Mouse (Mus musculus): ENCODE measurements at regions not wholly inside any gene's neighbourhood (a gene's known extent, or its start where the extent isn't known, plus 50 kb on each side); places are given as distances from the start of the nearest gene placed in this dataset.

DNA sequence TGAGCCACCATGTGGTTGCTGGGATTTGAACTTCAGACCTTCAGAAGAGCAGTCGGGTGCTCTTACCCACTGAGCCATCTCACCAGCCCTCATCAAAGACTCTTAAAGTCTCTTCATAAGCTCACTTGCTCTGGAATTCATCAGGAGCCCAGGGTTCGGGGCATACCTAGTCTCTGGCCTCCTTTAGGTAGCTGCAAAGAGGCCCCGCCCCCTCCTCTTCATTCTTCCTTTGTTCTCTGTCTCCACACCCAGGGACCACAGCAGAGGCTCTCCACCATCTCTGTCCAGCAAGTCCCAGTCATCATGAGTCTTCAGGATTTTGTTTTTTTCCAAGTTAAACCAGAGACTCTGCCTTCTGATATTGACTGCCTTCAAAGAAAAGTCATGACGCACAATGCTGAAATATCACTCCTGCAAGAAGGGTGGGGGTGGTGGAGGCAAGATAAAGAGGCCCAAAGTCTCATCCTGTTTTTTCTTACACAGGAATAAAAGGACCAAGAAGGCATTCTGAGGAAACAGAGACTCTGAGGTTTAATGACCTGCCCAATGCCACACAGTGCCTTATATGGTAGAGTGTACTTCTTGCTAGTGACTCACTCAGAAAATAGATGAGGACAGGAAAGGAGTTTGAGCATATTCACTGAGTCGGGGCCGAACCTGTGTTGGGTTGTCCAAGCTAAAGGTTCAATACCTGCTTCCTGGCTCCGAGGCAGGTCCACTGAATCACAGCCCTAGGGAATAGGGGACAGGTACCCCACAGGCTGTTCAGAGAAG lies 211.9 kb downstream of the Xxylt1 start:
- DNase-seq (ENCODE audit: low spot score in 2 of 2): no peak

DNA sequence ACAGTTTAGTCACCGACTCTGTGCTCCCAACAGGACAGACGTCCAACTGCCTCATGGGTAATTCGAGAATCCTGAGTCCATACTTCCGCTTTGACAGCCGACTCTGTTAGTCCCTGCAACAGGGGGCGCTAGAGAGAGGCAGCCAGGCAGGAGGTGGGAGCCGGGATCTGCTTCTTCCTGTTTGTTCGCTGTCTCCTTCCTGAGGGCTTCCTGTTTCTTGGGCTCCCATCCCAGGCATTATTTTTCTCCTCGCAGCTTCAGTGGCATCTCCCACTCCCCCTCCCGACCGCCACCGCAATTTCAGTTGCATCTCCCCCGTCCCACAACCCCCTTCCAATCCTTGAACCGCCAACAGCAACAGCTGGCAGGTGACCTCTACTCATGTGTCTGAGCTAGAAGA lies 211.1 kb downstream of the Xxylt1 start:
- DNase-seq (ENCODE audit: low spot score in 2 of 2): peak in 1 of 2 experiments; percentile 6

GRCm38 (mm10) chr16:30870676-30871075 lies 210.6 kb downstream of the Xxylt1 start:
- DNase-seq (ENCODE audit: low spot score in 2 of 2): no peak

- DNase-seq (ENCODE audit: low spot score in 2 of 2): no peak
Observed at GRCm38 (mm10) chr16:30872147-30872546, 209.1 kb downstream of the Xxylt1 start.

GRCm38 (mm10) chr16:30873493-30874211 lies 207.6 kb downstream of the Xxylt1 start:
- no peak for DNase-seq (ENCODE audit: low spot score in 2 of 2)

- DNase-seq (ENCODE audit: low spot score in 2 of 2): no peak
Observed at GRCm38 (mm10) chr16:30875235-30875829, 205.9 kb downstream of the Xxylt1 start.

DNA sequence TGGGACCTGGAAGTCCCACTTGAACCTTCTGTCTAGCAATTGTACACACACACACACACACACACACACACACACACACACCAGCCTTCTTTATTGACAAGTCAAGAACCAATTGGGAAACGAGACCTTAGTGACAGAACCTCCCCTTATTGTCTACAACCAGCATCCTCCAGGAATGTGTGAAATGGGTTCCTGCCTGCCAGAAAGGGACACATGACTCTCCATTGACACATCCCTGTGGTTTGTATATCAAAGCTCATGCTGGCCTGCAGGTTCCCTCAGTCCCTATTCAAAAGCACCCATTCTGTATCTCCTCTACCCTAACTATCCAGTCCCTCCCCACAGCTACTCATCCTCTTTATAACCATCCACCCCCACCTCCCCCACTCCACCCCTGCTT lies 202.4 kb downstream of the Xxylt1 start:
- no peak for DNase-seq (ENCODE audit: low spot score in 2 of 2)

DNA sequence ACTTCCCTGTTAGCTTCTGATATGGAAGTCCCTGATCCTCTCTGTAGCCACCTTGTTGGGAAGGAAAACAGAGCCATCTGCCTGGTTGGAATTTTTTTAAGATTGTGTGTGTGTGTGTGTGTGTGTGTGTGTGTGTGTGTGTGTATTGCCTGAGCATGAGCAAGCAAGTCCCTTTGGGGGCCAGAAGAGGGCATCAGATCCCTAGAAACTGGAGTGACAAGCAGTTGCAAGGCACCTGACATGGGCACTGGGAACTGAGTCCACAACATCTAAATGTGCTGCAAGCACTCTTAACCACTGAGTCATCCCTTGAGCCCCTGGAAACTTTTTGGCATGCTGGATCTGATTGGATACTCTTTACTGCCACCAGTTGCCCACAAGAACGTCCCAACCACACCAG lies 201.4 kb downstream of the Xxylt1 start:
- DNase-seq (ENCODE audit: low spot score in 2 of 2): no peak

DNA sequence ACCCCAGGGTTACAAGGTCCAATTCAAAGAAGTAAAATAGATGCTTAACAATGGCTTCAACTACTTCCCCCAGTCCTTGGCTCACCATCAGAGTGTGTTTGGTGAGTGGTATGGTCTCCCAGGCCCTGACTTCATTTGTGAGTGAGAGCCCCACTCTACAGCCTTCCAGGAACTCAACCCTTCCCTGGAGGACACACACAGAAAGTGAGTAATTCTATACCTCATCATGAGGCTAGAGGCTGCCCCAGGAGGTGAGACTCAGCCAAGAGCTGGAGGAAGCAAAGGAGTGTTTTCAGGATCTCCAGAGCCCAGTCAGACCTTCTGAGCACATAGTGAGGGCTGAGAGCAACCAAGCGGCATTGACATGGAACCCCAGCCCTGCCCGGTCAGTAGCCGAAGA lies 200.6 kb downstream of the Xxylt1 start:
- DNase-seq (ENCODE audit: low spot score in 2 of 2): no peak

- DNase-seq (ENCODE audit: low spot score in 2 of 2): no peak
Observed at GRCm38 (mm10) chr16:30881186-30881585, 200.0 kb downstream of the Xxylt1 start.

DNA sequence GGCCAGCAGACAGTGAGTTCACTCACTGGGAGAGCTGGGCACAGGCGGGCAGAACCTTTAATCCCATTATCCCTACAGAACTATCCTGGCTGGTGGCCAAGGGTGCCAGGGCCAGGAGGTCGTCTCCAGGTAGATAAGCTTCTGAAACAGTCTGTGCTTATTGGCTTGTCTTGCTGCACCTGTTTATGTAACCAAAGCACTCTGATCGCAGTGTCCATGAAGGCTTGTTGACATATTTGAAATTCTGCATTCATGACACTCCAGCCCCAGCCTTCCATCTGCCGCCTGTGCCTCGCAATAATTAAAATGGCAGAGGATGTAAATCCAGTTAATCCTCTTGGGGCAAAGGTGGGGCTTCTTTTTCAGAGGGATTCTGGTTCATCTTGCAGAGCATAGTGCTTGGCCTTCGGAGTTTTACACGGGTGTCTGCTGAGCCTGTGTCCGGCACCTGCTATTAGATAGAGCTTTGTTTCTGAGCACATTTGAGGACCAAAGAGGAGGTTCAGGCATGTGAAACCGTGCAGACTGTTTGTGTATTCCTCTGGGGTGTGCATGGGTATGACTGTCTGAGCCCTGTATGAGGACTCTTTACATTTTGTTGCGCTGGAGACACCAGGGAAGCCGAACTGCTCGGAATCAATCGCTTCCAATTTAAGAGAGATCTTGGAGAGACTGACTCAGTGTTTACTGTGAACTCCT lies 197.6 kb downstream of the Xxylt1 start:
- DNase-seq (ENCODE audit: low spot score in 2 of 2): no peak

DNA sequence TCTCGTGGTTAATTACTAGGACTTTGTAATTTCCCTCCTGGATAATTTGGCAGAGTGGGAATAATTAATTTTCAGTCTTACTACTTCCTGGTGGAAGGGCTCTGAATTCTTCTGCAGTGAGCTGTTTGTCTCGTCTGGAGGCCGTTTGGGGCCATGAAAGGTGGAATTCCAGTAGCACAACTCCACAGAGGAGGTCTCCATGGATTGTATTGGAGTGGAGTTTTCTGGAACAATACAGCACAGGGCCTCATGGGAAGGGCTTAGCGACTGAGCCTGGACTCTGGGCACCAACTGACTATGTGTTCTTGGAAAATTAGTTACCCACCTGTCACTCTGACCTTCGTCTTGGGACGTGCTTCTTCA lies 197.1 kb downstream of the Xxylt1 start:
- no peak for DNase-seq (ENCODE audit: low spot score in 2 of 2)

DNA sequence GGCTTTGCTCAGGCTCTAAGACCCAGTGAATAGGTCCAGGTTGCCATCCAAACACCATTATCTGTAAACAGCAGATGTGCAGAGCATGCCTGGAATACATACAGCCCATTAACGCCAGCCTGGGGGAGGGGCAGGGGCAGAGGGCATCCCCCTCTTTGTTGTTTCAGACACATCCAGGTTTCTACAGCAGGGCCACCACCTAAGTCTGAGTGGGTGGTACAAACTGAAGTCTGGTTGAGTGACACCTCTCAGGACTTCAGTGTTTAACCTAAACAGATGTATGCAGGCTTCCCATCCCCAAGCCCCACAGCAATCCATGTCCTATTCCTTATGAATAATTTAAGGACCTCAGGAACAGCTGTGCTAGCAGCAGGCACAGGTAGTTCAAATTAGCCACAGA lies 194.2 kb downstream of the Xxylt1 start:
- DNase-seq (ENCODE audit: low spot score in 2 of 2): no peak

DNA sequence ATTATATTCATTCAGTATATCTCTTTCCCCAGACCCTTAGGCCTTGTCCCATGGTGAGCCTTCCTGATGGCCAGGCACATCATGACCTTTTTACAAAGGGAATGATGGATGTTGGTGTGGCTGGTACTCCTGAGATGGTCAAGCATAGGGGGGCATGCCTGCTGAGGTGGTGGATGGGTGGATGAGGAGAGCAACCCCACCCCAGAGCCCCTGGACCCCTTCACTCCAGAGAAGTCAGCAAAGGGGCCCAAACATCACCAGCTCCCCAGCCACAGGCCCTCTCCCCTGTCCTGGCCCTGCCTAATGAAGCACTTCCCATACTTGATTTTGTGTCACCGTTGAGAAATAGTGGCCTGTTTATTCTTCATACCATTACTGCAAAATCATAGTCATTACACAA lies 193.7 kb downstream of the Xxylt1 start:
- no peak for DNase-seq (ENCODE audit: low spot score in 2 of 2)

DNA sequence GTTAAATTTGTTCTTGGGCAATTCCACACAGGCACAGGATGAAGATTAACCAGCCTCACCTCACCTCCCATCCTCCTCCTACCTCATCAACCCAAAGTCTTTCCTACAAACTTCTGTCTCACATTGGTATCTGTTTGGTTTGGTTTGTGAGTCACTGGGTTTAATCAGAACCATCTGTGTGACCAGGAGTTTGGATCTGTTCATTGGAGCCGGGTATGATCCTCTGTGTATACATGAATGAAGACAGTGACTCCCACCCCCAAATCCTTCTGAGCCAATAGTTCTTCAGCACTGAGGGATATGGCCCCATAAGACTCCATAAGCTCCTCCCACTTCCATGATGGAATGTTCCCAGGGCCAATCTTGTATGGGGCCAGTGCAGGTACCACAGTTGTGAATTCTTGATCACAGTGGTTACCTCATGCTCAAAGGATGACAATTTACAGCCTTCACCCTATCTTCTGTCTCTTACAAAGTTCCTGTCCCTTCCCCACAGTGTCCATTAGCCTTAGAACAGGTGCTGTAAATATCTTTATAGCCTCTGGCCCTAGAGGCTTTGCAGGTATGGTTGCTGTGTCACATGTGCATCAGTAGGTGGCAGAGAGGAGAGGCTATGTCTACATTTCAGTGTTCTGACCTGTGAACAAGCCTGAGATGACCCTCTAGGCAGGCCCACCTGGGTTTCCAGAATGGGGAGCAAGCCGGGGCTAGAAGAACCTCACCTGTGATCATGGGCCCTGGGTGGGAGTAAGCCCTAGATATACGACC lies 192.5 kb downstream of the Xxylt1 start:
- DNase-seq (ENCODE audit: low spot score in 2 of 2): no peak

GRCm38 (mm10) chr16:30892606-30893005 lies 188.6 kb downstream of the Xxylt1 start:
- no peak for DNase-seq (ENCODE audit: low spot score in 2 of 2)

GRCm38 (mm10) chr16:30894086-30894485 lies 187.1 kb downstream of the Xxylt1 start:
- no peak for DNase-seq (ENCODE audit: low spot score in 2 of 2)

DNA sequence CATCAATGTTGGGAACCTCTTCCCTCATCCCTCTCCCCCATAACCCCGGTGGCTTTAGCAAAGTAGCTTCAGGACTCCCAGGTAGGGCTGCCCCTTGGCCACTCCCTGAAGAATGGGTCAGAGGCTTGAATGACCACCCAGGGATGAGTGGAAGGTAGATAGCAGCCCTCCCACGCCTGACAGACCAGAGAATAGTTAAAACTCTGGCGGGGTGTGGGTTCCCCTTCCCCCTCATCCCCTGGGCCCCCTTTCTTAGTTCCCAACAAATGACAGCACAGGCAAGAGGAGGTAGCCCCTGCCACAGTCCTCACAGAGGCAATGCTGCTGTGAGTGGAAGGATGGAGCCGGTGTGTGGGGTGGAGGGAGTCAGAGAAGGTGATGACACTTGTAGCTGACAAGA lies 186.2 kb downstream of the Xxylt1 start:
- DNase-seq (ENCODE audit: low spot score in 2 of 2): no peak

- DNase-seq (ENCODE audit: low spot score in 2 of 2): no peak
Observed at GRCm38 (mm10) chr16:30897371-30897770, 183.9 kb downstream of the Xxylt1 start.

GRCm38 (mm10) chr16:30900121-30900520 lies 181.1 kb downstream of the Xxylt1 start:
- no peak for DNase-seq (ENCODE audit: low spot score in 2 of 2)

DNA sequence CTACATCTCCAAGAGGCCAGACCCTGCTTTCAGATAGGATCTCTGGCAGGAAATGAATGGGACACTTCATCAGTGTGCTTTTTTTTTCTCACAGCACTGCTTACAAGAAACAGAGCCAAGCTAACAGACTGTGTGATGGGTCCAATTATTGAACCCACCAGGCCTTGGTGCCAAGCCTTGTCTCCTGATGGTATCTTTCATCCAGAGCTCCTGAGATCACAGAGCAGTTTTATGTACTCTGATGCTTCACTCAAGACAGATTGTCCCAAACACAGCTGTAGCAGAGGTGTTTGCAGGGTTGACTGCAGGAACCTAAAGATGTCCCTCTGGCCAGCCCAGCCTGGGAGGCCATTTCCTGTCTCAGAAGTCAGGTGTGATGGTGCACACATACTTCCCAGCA lies 179.9 kb downstream of the Xxylt1 start:
- DNase-seq (ENCODE audit: low spot score in 2 of 2): no peak
